Mouse (Mus musculus) kidney, postnatal 25 days (tissue): ENCODE results near the gene Rps11.
"Not testable (repeated sequence)": the region's sequence is repeated elsewhere in the genome, so short reads cannot be mapped to it uniquely, and the experiment has no call there.

Source experiments
- DNase-seq, 2 experiments: peaks; one replicate each; pipeline ENCODE4 v3.0.0; 2021; ENCODE audit warnings: mixed read lengths in 2 of 2

Rps11 gene

DNA sequence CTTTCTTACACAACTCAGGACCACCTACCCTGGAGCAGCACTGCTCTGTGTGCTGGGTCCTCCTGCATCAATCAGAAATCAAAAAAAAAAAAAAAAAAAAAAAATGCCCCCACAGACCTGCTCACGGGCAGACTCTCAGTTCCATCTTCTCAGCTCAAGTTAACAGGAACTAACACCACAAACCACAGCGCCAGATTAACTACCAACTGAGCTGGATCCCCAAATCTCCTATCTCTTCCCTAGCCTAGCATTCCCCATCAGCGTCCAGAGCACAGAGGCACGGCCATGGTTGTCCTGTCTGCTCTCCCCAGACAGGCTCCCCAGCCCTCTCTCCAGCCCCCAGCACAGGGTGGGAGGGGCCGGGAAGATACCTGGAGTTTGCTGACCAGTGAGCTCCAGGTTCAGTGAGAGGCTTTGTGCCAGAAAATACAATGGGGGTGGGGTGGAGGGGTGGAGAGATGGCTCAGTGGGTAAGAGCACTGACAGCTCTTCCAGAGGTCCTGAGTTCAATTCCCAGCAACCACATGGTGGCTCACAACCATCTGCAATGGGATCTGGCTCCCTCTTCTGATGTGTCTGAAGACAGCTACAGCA lies 17.1 kb downstream of the Rps11 start:
- no peak for DNase-seq

DNA sequence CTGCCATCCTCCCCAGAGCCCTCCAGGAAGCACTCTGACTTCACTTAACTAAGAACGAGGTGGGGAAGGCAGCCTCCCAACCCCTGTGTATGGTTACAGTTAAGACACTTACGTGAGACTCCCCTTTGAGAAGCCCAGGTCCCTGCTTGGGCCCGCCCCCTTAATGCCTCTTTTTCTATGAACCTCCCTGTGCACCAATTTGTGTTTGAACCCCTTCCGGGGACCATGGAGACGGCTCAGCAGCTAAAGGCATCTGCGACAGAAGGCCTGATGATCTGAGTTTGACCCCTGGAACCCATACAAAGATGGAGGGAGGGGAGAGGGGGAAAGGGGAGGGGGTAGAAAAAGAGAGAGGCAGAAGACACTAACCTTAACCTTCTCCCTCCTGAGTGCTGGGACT lies 17.8 kb downstream of the Rps11 start:
- DNase-seq, result no peak

DNA sequence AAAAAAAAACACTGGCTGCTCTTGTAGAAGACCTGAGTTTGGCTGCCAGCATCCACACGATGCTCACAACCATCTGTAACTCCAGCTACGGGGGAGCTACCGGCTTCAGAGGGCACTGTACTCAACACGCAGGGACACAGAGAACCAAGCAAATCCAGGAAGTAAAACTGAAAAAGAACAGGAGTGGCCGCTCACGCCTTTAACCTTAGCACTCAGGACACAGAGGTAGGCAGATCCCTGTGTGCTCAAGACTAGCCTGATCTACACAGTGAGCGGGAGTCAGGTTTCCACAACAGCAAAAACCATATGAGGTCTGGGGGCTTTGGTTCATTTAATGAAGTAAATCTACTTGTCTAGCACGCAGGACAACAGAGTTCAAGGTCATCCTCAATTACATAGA lies 18.7 kb downstream of the Rps11 start:
- DNase-seq, result no peak

DNA sequence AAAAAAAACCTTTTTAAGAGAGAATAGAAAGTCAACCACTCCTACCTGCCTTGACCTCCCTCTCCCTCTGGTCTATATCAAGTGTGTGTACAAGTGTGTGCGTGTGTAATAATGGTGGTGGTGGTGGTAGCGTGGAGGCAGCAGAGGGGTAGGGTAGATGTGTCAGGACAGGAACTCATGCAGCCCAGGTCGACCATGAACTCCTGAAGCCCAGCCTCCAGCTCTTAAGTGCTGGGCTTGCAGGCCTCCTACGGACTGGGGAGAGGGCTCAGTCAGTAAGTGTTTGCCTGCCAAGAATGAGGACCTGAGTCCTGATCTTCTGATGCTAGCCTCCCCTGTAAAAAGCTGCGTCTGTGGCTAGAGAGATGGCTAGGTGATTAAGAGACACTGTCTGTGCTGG lies 19.3 kb downstream of the Rps11 start:
- DNase-seq, result no peak

DNA sequence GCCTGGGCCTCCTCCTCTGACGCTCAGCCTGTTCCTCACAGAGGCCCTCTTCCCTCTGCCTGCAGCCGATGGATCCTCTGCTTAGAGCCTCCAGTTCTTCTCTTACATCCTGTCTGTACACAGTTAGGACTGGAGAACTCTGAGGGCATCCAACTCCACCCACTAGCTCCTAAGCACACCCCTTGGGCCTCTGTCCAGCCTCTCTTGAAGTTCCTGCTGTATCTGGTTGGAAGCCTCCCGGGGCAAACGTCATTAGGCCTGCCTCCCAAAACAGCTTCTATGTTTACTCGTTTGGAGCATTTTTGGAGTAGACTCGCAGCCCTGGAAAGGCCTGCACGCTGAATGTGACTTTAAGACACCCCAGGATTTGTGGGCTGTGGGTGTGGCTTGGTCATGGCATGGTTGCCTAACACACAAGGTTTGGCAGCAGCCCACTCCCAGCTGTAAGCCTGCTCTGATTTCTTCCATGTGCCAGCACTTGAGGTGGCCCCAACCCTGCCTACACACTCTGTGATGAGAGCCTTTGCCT lies 20.5 kb downstream of the Rps11 start, which contains the start of gene Fcgrt:
Gene Fcgrt (minus strand): TSS at position 200 of the 529 bp plus-strand sequence.
- DNase-seq, result peak; percentile 96 to 98

DNA sequence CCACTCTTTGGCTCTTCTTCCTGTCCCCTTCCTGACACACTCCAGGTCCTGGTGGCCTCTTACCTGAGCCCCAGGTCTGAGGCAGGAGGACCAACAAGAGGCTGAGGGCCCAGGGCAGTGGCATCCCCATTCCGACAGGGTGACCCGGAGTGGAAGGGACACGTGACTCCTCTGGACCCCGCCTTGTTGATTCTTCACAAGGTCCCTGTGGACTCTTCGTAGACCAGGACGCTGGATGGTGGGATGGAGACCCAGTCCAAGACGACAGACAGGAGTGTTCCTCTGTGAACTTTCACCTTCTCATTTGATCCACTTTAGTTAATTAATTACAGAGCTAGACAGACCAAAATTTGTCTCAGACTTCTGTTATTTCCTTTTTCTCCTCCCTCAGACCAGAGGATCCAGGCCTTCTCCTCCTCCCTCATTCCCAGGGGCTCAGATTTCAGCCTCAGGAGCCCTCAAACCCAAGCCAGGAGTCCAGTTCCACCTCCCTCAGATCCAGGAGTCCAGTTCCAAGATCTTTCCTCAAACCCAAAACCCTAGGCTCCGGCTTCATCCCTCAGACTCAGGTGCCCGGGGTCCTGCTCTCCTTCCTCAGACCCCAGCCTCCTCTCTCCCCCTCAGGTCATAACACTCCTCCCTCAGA lies 21.2 kb downstream of the Rps11 start:
- peak; percentile 56 to 83 for DNase-seq

DNA sequence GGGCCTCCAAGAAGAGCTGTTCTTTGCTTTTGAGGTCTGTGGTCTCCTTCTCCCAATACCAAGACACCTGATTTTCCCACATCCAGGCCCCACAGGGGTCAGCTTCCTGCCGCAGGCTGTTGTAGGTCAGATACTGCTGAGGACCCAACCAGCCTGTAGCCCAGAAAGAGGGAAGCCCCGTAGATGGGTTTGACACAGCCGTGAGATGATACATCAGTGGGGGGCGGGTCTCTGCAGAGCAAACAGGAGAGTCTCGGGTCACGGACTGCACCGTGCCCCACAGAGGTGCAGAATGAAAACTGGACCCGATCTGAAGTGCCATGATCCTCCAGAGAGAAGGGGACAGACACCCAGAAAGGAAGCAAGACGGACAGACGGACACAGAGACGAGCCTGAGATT lies 21.8 kb downstream of the Rps11 start:
- no peak for DNase-seq

DNA sequence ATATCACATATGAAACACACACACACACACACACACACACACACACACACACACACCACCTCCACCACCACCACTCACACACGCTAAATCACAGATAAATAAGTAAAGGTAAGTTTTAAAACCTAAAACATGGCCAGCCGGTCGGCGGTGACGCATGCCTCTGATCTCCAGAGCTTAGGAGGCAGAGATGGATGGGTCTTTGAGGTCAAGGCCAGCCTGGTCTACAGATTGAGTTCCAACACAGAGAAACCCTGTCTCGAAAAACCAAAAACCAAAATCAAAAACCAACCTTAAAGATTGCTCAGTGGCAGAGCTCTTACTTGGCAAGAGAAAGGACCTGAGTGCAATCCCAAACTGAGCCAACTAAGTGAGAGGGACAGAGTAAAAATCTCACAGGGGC lies 24.2 kb downstream of the Rps11 start:
- DNase-seq, result no peak

DNA sequence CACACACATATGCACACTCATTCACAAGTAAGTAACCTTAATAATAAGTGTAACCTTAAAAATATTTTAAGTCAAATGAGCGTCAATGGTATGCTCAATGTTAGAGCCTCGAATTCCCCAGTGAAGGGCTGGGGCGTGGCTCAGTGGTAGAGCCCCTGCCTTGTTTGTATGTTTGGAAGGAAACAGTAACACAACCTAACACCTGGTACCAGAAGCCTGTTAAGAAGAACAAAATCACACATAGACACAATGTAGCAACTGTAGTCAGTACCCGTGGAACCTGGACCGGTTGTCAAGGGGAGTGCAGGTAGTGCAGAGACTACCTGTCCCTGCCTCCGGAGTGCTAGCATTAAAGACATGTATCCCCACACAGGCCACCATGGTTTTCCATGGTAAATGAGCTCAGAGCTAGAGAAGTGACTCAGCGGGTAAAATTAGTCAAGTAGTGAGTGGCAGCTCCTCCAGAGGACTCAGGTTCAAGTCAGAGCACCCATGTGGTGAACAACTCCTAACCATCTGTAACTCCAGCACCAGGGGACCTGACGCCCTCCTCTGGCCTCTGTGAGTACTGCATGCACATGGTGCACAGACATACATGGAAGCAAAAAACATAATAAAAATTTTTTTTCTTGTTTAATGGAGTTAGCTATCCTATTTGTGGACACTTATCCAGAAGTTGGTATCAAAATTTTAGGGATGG lies 25.5 kb downstream of the Rps11 start:
- no peak for DNase-seq

DNA sequence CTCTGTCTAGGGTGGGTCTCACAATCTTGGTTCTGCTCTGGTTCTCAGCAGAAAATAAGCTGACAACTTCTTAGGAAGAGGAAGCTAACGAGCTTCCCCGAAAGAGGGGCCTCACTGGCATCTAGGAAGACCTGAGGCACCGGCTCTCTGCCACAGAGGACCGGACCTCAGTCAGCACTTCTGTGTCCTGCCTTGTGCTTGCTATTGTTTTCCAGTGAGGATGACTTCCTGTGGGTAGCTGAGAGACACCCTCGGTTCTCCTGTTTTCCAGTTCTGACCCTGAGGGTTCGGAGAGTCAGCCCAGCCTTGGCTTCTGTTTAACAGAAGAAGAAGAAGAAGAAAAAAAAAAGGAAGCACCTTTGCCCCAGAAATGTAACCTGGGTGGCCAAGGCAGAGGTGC lies 26.8 kb downstream of the Rps11 start:
- peak in 1 of 2 experiments; percentile 62 for DNase-seq

DNA sequence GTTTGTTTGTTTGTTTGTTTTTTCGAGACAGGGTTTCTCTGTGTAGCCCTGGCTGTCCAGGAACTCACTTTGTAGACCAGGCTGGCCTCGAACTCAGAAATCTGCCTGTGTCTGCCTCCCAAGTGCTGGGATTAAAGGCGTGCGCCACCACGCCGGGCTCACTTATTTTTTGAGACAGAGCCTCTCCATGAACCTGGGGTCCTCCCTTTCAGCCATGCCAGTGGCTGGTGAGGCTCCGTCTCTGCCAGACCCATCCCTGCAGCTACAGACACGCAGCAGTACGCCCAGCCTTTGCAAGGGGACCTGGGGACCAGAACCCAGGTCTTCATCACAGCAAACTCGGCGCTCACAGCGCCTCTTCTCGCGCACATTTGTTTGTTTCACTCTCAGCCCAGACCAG lies 28.3 kb downstream of the Rps11 start:
- DNase-seq, result not testable (repeated sequence)

DNA sequence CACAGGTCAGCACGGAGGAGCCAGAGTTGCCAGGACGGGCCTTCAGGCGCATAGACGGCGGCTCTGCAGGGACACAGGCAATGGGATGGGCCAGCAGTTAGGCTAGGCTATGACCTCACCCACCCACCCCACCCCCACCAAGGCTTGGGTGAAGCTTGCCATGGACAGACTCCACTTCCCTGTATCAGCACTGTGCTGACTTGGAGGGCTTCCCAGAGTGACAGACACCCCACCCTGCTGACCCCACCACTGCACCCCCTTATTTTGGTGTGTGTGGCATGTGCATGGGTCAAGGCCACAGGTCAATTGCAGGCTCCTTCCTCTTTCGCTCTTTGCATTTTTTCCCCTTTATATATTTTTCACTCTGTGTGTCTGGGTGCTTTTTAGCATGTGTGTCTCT lies 28.9 kb downstream of the Rps11 start:
- no peak for DNase-seq

DNA sequence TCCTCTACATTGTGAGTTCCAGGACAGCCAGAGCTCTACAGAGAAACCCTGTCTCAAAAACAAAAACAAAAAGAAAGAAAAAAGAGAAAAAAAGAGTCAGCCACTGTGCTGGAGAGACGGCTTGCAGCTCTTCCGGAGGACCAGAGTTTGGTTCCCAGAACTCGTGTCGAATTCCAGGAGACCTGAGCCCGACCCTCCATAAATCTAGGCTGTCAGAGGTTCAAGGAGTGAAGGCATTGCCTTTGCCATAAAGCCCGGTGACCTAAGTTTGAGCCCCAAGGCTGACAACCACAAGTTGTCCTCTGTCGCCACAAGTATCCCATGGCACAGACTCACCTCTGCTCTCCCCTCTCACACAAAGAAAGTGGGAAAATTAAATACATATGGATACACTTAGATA lies 30.1 kb downstream of the Rps11 start:
- no peak for DNase-seq

DNA sequence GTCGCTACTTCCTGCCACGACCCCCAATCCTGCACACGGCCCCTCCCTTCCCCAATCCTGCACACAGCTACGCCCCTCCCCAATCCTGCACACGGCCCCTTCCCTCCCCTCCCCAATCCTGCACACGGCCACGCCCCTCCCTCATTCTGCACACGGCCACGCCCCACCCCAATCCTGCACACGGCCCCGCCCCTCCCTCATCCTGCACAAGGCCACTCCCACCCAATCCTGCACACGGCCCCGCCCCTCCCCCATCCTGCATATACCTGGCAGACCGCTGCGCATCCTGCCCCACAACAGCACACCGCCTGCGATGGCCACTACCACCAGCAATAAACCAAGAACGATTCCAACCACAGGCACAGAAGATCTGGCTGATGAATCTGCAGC lies 30.7 kb downstream of the Rps11 start:
- DNase-seq, result no peak

DNA sequence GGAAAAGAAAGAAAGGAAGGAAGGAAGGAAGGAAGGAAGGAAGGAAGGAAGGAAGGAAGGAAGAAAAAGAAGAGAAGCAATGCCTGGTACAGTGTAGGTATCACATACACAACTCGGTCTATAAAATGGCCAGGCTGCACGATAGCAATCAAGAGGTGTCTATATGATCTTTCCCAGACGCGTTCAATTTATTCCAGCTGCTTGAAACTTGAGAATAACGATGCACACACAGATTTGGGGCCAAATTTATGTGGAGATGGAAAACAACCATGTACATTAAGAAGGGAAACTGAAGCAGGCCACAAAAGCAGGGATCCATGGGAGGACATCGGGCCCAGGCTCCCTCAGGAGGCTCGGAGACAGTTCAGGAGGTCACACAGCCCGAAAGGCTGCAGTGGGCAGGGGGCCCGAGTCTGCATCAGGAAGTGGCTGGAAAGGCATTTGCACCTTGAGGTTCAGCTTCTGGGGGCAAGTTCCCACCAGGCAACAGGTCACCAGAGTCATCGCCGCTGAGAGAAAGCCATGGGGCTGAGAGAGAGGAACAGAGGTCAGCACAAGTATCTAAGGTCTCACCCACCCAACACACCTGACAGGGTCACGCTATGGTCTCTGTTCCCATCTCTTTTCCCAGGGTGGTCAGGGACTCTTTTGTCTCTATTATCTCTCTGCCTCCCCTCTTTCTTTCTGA lies 31.3 kb downstream of the Rps11 start:
- DNase-seq, result no peak

DNA sequence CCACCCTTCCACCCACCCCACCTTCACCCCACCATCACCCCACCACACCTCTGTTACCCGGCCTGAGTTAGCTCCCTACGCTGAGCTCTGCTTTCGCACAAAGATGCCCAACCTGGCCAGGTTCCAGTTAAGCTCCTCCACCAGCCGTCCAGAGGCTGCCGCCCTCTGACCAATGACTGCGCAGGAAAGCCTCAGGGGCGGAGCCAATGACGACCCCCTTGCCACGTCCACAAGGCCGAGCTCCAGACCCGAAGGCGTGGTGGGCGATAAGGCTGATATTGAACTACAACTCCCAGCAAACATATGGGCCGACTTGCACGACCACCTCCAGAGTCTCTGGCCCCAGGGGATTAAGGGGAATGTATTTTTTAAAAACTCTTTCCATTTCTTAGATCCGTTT lies 32.2 kb downstream of the Rps11 start, which contains the start of gene Rcn3:
Gene Rcn3 (minus strand): TSS at position 174 of the 400 bp plus-strand sequence.
- peak; percentile 83 to 89 for DNase-seq

DNA sequence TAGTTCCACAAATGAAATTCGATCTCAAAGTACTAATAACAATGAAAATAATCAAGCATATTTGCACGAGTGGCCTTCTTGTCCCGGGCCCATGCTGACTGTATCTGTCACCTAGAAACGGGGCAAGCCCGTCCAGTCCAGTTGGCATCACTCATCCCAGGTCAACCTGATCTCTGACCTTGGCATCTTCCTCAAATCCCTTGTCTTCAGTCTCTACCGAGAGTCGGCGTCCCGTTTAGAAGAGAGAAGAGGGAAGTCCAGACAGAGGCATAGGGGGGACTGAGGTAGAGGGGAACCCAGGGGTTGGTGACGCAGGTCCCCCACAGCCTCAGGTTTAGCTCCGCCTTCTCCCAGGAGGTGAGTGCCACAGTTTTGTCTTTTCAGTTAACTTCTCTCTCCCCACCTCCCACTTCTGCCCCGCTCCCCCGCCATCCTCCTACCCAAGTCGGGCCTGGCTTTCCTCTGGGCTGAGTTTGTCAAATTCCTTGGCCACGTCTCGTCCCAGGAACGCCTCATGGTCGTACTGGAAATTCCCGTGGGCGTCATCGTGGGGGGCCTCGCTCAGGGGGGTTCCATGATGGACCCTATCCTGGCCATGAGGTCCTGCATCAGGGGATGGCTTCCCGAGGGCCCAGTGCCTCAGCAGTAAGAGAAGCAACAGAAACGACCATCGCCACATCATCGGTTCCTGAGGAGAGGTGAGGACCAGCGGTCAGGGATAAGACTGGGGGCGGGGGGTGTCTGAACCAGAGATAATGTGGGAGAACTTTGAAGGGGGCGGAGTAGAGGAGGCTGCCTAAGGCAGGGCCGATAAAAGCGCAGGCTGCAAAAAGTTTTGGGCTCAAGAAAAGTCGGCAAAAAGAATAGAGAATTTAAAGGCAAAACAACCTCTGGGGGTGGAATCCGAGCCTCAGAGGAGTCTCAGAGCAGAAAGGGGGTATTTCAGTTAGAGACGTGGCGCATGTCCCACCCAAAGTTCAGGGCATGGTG lies 32.9 kb downstream of the Rps11 start:
- no peak for DNase-seq

DNA sequence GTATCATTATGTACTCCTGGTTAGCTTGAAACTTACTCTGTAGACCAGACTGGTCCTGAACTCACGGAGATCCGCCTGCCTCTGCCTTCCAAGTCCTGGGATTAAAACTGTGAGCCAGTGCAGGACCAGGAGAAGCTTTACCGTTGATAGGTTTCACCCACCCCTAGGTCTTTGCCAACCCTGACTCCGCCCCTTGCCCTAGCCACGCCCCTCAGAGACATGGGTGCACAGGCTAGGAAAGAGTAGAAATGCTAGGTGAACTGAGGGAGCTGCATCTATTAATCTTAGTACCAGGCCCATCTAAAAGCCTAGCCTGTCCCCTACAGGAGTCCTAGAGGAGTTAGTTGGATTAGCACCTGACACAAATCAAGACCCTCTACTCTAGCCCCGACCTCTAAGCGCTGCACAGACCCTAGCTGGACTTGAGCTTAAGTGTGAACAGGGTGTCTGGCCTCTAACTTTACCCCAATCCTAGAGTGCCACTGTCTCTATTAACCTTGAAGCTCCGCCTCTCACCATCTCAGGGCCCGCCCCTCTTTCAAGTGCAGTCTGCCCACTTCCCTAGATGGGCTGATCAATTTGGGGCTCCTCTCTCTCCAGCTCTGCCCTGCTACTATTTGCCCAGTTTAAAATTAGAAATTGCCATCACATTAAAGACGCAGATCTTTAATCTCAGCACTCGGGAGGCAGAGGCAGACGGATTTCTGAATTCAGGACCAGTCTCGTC lies 33.8 kb downstream of the Rps11 start:
- DNase-seq, result no peak

DNA sequence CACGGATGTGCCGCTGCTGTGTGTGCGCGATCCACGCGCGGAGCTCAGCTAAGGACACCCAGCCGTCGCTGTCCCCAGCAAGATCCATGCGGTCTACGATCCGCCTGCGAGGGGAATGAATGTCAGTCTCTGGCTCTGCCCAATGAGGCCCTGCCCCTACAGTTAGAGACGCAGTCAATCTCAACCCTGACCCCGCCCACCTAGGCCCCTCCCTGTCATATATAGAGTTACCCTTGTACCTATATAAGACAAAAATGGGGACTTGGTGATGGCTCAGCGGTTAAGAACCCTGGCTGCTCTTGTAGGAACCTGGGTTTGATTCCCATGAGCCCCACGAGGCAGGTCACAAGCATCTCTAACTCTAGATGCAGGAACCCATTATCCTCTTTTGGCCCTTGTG lies 35.6 kb downstream of the Rps11 start:
- DNase-seq, result no peak

DNA sequence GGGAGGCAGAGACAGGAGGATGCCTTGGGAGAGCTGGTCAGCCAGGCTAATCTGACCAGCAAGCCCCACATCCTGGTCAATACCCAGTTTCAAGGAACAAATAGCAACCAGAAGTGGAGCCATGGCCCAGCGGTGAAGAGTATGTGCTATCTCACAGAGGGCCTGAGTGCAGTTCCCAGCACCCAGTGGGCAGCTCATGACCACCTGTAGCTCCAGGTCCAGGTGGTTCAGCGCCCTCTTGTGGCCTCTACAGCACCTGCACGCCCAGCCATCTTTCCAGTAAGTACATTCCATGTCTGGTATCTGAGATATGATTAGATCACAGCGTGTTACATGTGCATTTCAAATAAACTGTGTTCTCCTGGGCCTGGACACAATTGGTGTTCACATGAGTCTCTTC lies 38.2 kb downstream of the Rps11 start:
- DNase-seq, result no peak

DNA sequence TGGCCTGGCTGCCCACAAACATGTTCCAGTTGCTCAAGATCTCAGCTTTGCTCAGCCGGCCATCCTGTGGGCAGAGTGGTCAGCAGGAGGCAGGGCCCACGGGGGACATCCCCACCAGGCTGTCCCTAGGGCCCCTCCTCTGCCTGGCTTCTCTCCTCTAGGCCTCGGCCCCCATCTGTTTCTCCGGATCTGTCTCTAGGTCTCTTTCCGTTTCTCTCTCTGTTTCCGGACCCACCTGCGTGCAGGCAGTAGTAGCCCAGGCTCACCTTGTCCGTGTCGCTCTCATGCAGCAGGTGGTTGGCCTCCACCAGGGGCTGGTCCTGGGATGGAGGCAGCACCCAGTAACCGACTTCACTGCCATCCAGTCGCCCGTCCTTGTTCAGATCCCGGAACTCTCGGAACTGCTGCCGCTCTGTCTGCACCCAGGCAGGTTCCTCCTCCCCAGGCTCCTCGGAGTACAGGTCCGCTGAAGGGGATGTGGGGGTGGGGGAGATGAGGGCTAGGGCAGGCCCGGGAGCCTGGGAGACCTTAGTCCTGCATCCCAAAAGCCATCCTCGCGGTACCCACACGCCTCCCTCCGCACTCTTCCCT lies 40.8 kb downstream of the Rps11 start:
- DNase-seq, result no peak
